Mouse (Mus musculus) G1E (cell line): ENCODE results near the gene Lclat1. TPM values are rescaled to one million over a fixed set of nuclear protein-coding genes. Genes with fewer than 3 reads are reported as not detected.
"Not testable (repeated sequence)": the region's sequence is repeated elsewhere in the genome, so short reads cannot be mapped to it uniquely, and the experiment has no call there.

ENCODE experiments used
- ATAC-seq: 2 replicates; pipeline ENCODE4 v1.8.0; 2016; ENCODE audit warnings: mild to moderate bottlenecking; ENCODE audit not compliant: insufficient number of reproducible peaks, poor library complexity, low FRiP score, severe bottlenecking; ENCODE audit errors: extremely low read depth
- DNase-seq: peaks from one replicate; pipeline ENCODE4 v3.0.0; 2012; ENCODE audit warnings: low spot score
- H3K27me3 ChIP-seq: 2 replicates; pipeline ENCODE4 v1.6.1; 2012; ENCODE audit warnings: mild to moderate bottlenecking, low read length, inconsistent platforms; ENCODE audit not compliant: insufficient read depth
- H3K36me3 ChIP-seq: replicated peaks from 2 replicates; pipeline ENCODE3; 2012; ENCODE audit warnings: mild to moderate bottlenecking, inconsistent platforms
- H3K4me1 ChIP-seq: 2 replicates; pipeline ENCODE4 v1.6.1; 2012; ENCODE audit warnings: low read depth, low read length, inconsistent platforms, mixed read lengths; ENCODE audit not compliant: insufficient read depth
- H3K4me3 ChIP-seq: 2 replicates; pipeline ENCODE4 v1.5.1; 2012; ENCODE audit warnings: low read depth, mild to moderate bottlenecking, inconsistent platforms, low read length, moderate library complexity, mixed read lengths
- H3K9me3 ChIP-seq: replicated peaks from 2 replicates; pipeline ENCODE4 v1.6.1; 2012; ENCODE audit warnings: inconsistent platforms
- CTCF ChIP-seq: IDR thresholded peaks from 2 replicates; pipeline ENCODE4 v1.5.1; 2012; ENCODE audit warnings: low read depth, low read length, inconsistent platforms, mixed read lengths
- GATA1 ChIP-seq: IDR thresholded peaks from 2 replicates; pipeline ENCODE4 v1.6.1; 2012; ENCODE audit warnings: borderline replicate concordance, low read length, inconsistent platforms, mixed read lengths
- GATA2 ChIP-seq: IDR thresholded peaks from 2 replicates; pipeline ENCODE4 v1.6.1; 2012; ENCODE audit warnings: low read depth, low read length, inconsistent platforms, borderline replicate concordance
- POLR2AphosphoS5 ChIP-seq: IDR thresholded peaks from 2 replicates; pipeline ENCODE4 v1.6.1; 2012; ENCODE audit warnings: low read depth, low read length, inconsistent platforms; ENCODE audit not compliant: insufficient replicate concordance
- TAL1 ChIP-seq: conservative IDR thresholded peaks from 2 replicates; pipeline ENCODE4 v1.6.1; 2012; ENCODE audit warnings: low read depth, low read length, inconsistent platforms, mixed read lengths
- polyA plus RNA-seq: library from polyadenylated mRNA; stranded (reverse); fragments of >175 nt; gene quantifications from 2 replicates; pipeline ENCODE4 v1.2.3, GENCODE M21; 2012
- total RNA-seq, 2 experiments: library from RNA; stranded (forward) in 1 of 2; stranded (reverse) in 1 of 2; fragments of 200-1000 nt in 1 of 2; fragments of >200 nt in 1 of 2; fragmentation: Nextera tagmentation in 1 of 2; gene quantifications; 2 replicates each; pipeline ENCODE4 v1.2.3; 2014 to 2017

The Lclat1 gene
- total and polyA plus RNA-seq, 3 experiments = 5.6 to 25.1 (median 11.8) TPM

DNA sequence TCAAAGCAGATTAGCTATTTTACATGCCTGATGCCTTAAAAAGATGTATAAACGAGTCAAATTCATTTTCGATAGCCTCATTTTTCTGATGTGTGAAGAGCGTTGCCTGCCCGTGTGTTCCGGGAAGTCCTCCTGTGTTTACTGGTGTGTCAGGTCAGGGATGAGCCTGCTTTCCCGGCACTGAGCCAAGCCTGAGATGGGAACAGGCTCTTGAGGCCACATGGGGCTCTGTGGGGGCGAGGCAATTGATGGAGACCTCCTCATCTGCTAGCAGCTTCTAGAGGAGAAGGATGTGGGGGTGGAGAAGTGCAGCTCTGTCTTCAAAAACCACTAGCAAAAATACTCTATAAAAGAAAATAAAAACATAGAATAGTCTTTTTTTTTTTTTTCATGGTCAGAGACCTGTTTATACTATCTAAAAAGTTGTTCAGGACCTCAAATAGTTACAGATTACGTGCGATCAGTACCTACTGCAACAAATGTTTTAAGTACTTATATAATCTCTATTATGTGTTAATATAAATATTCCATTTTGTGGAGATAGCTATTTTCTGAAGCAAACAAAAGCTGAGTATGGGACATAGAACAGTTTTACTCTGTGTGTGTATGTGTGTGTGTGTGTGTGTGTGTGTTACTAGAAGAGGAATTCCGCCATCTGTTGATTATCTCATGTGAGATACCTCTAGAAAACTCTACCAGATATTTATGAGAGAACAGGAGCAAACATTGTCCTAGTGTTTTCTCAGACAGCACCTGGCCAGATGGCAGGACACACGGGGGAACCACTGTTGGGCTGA lies 144.2 kb downstream of the Lclat1 start:
- Histone ChIP-seq H3K4me1 (peaks cover 45% of the 10 kb centered on the region), H3K36me3 (no peaks in the 10 kb centered on the region), H3K27me3 (peaks cover 4% of the 10 kb centered on the region; the same call in 1 of the 2 replicates), H3K4me3 (no peak overlapping the region), H3K9me3 (no peaks in the 10 kb centered on the region)
- TF ChIP-seq GATA1 (no peak), GATA2 (no peak), TAL1 (no peak), CTCF (no peak)
- DNase-seq (no peak), ATAC-seq (no peak)

GRCm38 (mm10) chr17:73253291-73253969 lies 145.6 kb downstream of the Lclat1 start:
- no peak for ATAC-seq
- Histone ChIP-seq H3K4me3 (no peak overlapping the region), H3K27me3 (peaks cover 8% of the 10 kb centered on the region; the same call in 1 of the 2 replicates), H3K36me3 (no peaks in the 10 kb centered on the region), H3K9me3 (no peaks in the 10 kb centered on the region), H3K4me1 (peaks cover 42% of the 10 kb centered on the region)
- TF ChIP-seq CTCF (no peak), GATA2 (no peak), POLR2AphosphoS5 (no peak), TAL1 (no peak), GATA1 (no peak)
- no peak for DNase-seq

GRCm38 (mm10) chr17:73255801-73256200 lies 148.0 kb downstream of the Lclat1 start:
- peaks cover 28% of the 10 kb centered on the region for H3K4me1 ChIP-seq
- no peak for TF ChIP-seq TAL1
- DNase-seq (no peak), ATAC-seq (no peak)
- H3K9me3 ChIP-seq = no peaks in the 10 kb centered on the region
- no peak overlapping the region for H3K4me3 ChIP-seq
- H3K36me3 ChIP-seq = no peaks in the 10 kb centered on the region
- peaks cover 8% of the 10 kb centered on the region for H3K27me3 ChIP-seq

DNA sequence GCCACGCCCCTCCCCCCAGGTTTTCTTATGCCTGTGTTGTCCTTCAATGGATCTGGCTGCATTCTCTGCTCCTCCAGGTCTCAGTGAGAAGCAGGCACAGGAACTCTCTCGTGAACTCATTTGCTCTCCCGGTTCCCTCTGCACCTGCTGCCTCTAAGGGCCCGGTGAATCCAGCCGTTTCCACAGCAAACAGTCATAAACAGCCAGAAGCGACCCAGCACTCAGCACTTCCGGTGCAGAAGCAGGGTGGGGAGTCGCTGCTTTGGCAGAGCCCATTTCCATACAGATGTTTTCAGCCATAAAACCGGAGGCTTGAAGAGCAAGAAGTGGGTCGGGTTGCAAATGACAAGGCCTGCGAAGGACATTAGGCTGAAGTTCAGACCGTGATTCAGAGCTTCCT lies 150.8 kb downstream of the Lclat1 start:
- Histone ChIP-seq H3K9me3 (no peaks in the 10 kb centered on the region), H3K27me3 (peaks cover 10% of the 10 kb centered on the region), H3K4me1 (peaks cover 17% of the 10 kb centered on the region), H3K36me3 (no peaks in the 10 kb centered on the region), H3K4me3 (no peak overlapping the region)
- no peak for TF ChIP-seq GATA1
- TF ChIP-seq POLR2AphosphoS5 = no peak
- no peak for TF ChIP-seq TAL1
- no peak for TF ChIP-seq GATA2
- TF ChIP-seq CTCF = no peak
- no peak for DNase-seq
- no peak for ATAC-seq

DNA sequence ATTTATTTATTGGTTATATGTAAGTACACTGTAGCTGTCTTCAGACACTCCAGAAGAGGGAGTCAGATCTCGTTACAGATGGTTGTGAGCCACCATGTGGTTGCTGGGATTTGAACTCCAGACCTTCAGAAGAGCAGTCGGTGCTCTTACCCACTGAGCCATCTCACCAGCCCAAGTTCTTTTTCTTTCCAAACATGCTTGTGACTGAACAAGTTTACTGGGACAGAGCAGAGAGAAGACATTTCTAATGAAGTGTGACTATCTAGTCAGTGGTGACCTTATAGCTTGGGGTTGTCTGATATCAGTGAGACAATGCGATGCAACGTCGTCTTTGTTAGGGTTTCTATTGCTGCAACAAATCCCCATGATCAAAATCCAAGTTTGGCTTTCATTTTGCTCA lies 151.5 kb downstream of the Lclat1 start:
- H3K27me3 ChIP-seq, DNase-seq, ATAC-seq, H3K36me3 ChIP-seq, H3K4me3 ChIP-seq, H3K9me3 ChIP-seq: not testable (repeated sequence)
- H3K4me1 ChIP-seq = peaks cover 17% of the 10 kb centered on the region

GRCm38 (mm10) chr17:73262558-73262957 lies 154.8 kb downstream of the Lclat1 start:
- H3K4me1 ChIP-seq = peaks cover 11% of the 10 kb centered on the region
- no peaks in the 10 kb centered on the region for H3K9me3 ChIP-seq
- TF ChIP-seq CTCF = no peak
- TF ChIP-seq GATA1 = no peak
- no peak for TF ChIP-seq TAL1
- TF ChIP-seq GATA2 = no peak
- no peak for TF ChIP-seq POLR2AphosphoS5
- DNase-seq (no peak), ATAC-seq (no peak)
- peaks cover 3% of the 10 kb centered on the region; the same call in 1 of the 2 replicates for H3K27me3 ChIP-seq
- H3K36me3 ChIP-seq = no peaks in the 10 kb centered on the region
- H3K4me3 ChIP-seq = no peak overlapping the region

GRCm38 (mm10) chr17:73263077-73263501 lies 155.3 kb downstream of the Lclat1 start:
- H3K27me3 ChIP-seq = peaks cover 2% of the 10 kb centered on the region; the same call in 1 of the 2 replicates
- peaks cover 11% of the 10 kb centered on the region for H3K4me1 ChIP-seq
- peaks cover 2% of the 10 kb centered on the region; the same call in 1 of the 2 replicates for H3K9me3 ChIP-seq
- ATAC-seq = peak; percentile 49; the same call in 1 of the 2 replicates
- H3K4me3 ChIP-seq = no peak overlapping the region
- no peak for DNase-seq
- TF ChIP-seq GATA2 = no peak
- no peak for TF ChIP-seq POLR2AphosphoS5
- TF ChIP-seq TAL1 = no peak
- no peak for TF ChIP-seq CTCF
- TF ChIP-seq GATA1 = no peak
- H3K36me3 ChIP-seq = no peaks in the 10 kb centered on the region
